Mouse (Mus musculus) inflammation-experienced regulatory T-cells, adult 6 months (primary cell): ENCODE results near the gene Ankrd28. TPM values are rescaled to one million over a fixed set of nuclear protein-coding genes. Genes with fewer than 3 reads are reported as not detected.
A peak's percentile ranks its signal among the peaks of the same experiment; 100 is the strongest.
"Not testable (repeated sequence)": the region's sequence is repeated elsewhere in the genome, so short reads cannot be mapped to it uniquely, and the experiment has no call there.

Experiments used
- ATAC-seq: one replicate; pipeline ENCODE4 v1.8.0; 2017
- polyA plus RNA-seq, 3 experiments: library from polyadenylated mRNA; unstranded; fragments of 100-300 nt; shearing (Covaris generic); gene quantifications; one replicate each; pipeline ENCODE4 v1.2.1; 2017

Gene Ankrd28
- 10 to 100 TPM in 2 of 3 experiments, 1 to 10 TPM in 1; 9.5 to 11.0 (median 10.0) TPM for polyA plus RNA-seq

- ATAC-seq, result peak; percentile 90
These were observed at the start of gene Ankrd28 for GRCm38 (mm10) chr14:31830571-31831369. TSS of gene Ankrd28 (minus strand) at chr14:31830651.

- no peak for ATAC-seq
These were observed 49.0 kb upstream of the Ankrd28 start for GRCm38 (mm10) chr14:31879456-31879855.

GRCm38 (mm10) chr14:31872130-31872529, 41.7 kb upstream of the Ankrd28 start:
- ATAC-seq, result no peak

GRCm38 (mm10) chr14:31870436-31870835, 40.0 kb upstream of the Ankrd28 start:
- ATAC-seq, result no peak

GRCm38 (mm10) chr14:31868591-31868990, 38.1 kb upstream of the Ankrd28 start:
- ATAC-seq, result no peak

GRCm38 (mm10) chr14:31866366-31866765, 35.9 kb upstream of the Ankrd28 start:
- not testable (repeated sequence) for ATAC-seq

GRCm38 (mm10) chr14:31858679-31859078, 28.2 kb upstream of the Ankrd28 start:
- ATAC-seq, result no peak

GRCm38 (mm10) chr14:31857096-31857975, 26.9 kb upstream of the Ankrd28 start:
- no peak for ATAC-seq

GRCm38 (mm10) chr14:31856007-31856406, 25.6 kb upstream of the Ankrd28 start:
- ATAC-seq, result no peak

- ATAC-seq, result no peak
These were observed 24.2 kb upstream of the Ankrd28 start for GRCm38 (mm10) chr14:31854667-31855066.

GRCm38 (mm10) chr14:31843571-31843970, 13.1 kb upstream of the Ankrd28 start:
- ATAC-seq, result no peak

GRCm38 (mm10) chr14:31832022-31832421, 1.6 kb upstream of the Ankrd28 start:
- no peak for ATAC-seq

- no peak for ATAC-seq
These were observed 890 bp upstream of the Ankrd28 start for GRCm38 (mm10) chr14:31831370-31831712.

- ATAC-seq, result peak; percentile 56
These were observed 489 bp downstream of the Ankrd28 start for GRCm38 (mm10) chr14:31829761-31830562.

- no peak for ATAC-seq
These were observed 3.2 kb downstream of the Ankrd28 start for GRCm38 (mm10) chr14:31827221-31827620.

- ATAC-seq, result no peak
These were observed 20.5 kb downstream of the Ankrd28 start for GRCm38 (mm10) chr14:31809942-31810341.

GRCm38 (mm10) chr14:31803791-31804190, 26.7 kb downstream of the Ankrd28 start:
- ATAC-seq, result no peak

- ATAC-seq, result no peak
These were observed 29.5 kb downstream of the Ankrd28 start for GRCm38 (mm10) chr14:31800976-31801375.

GRCm38 (mm10) chr14:31800446-31800845, 30.0 kb downstream of the Ankrd28 start:
- ATAC-seq, result no peak

- no peak for ATAC-seq
These were observed 31.5 kb downstream of the Ankrd28 start for GRCm38 (mm10) chr14:31798937-31799336.

- ATAC-seq, result no peak
These were observed 34.9 kb downstream of the Ankrd28 start for GRCm38 (mm10) chr14:31795535-31795934.

GRCm38 (mm10) chr14:31794776-31795126, 35.7 kb downstream of the Ankrd28 start:
- no peak for ATAC-seq
